Mouse (Mus musculus) ES-E14 (cell line): ENCODE results near the gene 1700001P01Rik.

ENCODE experiments used
- HCFC1 ChIP-seq: IDR thresholded peaks from 2 replicates; pipeline ENCODE4 v1.6.1; 2012; ENCODE audit warnings: low read length, inconsistent platforms, borderline replicate concordance; ENCODE audit not compliant: insufficient read depth
- MAFK ChIP-seq: IDR thresholded peaks from 2 replicates; pipeline ENCODE4 v1.6.1; 2014; ENCODE audit warnings: mild to moderate bottlenecking, low read depth, low read length, inconsistent platforms; ENCODE audit not compliant: insufficient read depth
- ZNF384 ChIP-seq: IDR thresholded peaks from 2 replicates; pipeline ENCODE4 v1.6.1; 2012; ENCODE audit warnings: low read depth, low read length, inconsistent platforms

DNA sequence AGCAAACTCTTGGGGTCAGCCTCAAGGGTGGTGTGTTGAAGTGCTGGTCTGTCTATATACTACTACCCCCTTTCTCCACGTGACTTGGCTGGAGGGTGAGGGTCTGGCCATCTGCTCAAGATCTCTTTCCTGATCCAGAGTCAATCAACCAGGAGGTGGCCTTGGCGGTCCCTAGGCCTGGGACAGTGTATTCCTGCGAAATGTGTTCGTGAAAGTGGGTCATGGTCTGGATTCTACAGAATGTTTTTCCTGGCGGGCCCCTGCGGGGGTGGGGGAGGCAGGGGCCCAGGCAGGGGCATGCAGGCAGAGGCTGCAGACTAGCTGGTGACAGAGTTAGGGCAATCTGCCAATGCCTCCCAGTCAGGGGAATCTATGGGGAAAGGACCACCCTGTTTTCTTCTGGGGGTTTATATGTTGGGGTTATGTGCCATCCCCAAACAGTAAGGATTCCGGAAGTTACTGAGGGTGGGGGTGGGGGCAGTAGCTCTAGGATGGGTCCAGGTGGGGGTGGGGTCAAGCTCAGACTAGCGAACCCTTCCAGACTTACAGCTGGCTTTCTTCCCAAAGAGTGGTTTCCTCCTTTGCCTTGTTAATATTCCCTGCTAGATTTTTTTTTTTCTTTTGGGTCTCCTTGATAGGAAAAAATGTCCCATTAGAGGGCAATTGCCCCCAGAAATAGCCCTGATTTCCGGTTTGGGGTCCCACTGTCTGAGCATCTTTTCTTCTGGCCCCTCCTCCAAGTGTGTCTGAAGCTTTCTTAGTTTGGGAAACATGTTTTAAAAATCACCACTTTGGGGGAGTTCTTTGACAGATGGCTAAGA, 29.3 kb upstream of the 1700001P01Rik start:
- no peak for TF ChIP-seq HCFC1
- TF ChIP-seq MAFK: no peak
- TF ChIP-seq ZNF384: no peak
